In the genomic region with DNA sequence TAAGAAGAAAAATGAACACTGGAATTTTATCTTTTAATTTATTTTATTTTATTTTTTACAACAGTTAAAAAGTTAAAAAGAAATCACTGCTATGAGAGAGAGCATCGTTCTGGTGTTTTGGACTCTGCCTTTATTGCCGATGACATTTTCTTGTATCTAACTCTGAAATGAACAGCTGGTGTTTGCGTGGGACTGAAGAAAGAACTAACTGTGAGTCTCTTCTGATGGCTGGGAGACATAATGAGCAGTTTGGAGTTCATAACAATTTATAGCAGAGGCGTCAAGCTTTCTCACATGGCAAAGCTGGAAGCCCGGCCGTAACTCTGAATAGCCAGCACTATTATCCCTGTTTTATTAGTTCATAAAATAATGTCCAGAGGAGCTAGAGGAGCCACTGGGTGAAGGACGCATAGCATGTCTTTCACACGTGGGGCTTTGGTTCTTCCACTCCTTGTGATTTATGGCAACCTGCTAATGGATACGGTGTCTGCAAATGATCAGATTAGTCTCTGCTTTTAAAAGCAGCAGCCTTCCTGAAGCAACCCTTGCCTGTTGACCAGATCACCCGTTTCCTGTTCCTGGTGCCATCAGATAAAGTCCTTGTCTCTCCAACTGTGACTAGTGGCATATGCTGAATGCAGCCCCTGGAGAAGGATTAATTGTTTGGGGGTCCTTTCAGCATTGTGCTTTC, we compare ENCODE assay signal across 16 mouse cellular contexts. TPM values are rescaled to one million over a fixed set of nuclear protein-coding genes. Genes with fewer than 3 reads are reported as not detected.
DNase-seq lines count a peak whose midpoint lies in the region; TF ChIP-seq lines count a peak whose summit lies in the region.
"Had no signal": no experiment of that assay in that cellular context is flagged by ENCODE, and none has a peak within 500 bp of the region (broad histone marks: within the 10 kb centered on the region; RNA-seq: fewer than 3 reads in every experiment).

No protein-coding gene starts in this region.

- no peak overlapping the region for H3K27ac ChIP-seq in MEL (ENCODE audit: control insufficient read depth, low read depth, low read length)
- H3K27ac ChIP-seq: heart, adult 2 months had no signal

- no peaks in the 10 kb centered on the region for H3K79me2 ChIP-seq in MEL (ENCODE audit: control insufficient read depth, insufficient read depth, low read length, poor library complexity)

- H3K4me1 ChIP-seq in MEL (ENCODE audit: control insufficient read depth in 1 of 2, insufficient read depth in 2 of 2, low read length in 2 of 2), result peaks cover 5 to 13% of the 10 kb centered on the region in 2 experiments; a peak in 3 of 4 replicates

- no peak for TF ChIP-seq POLR2A in MEL (IDR thresholded peaks at IDR 0.05; ENCODE audit: control insufficient read depth in 1 of 2, insufficient read depth in 1 of 2, low read depth in 1 of 2, low read length in 2 of 2, poor library complexity in 1 of 2)

- TF ChIP-seq EP300 in MEL (IDR thresholded peaks at IDR 0.05; ENCODE audit: low read depth in 1 of 2, low read length in 2 of 2), result peak; percentile 60 to 66

- no peaks in the 10 kb centered on the region for H3K9me3 ChIP-seq in MEL (replicated peaks; ENCODE audit: insufficient read depth, low read length)

- TF ChIP-seq RAD21 in MEL (IDR thresholded peaks at IDR 0.05; ENCODE audit: low read depth, low read length), result no peak

- no peaks in the 10 kb centered on the region for H3K27me3 ChIP-seq in MEL (ENCODE audit: control insufficient read depth in 1 of 2, insufficient read depth in 2 of 2, low read length in 2 of 2)

- peaks cover 0 to 10% of the 10 kb centered on the region in 2 experiments; a peak in 2 of 4 replicates for H3K36me3 ChIP-seq in MEL (ENCODE audit: control insufficient read depth in 1 of 2, insufficient read depth in 2 of 2, low read length in 2 of 2)

- H3K9ac ChIP-seq in MEL (ENCODE audit: control insufficient read depth, low read depth, low read length, poor library complexity, severe bottlenecking), result no peak overlapping the region

- TF ChIP-seq CTCF in MEL (IDR thresholded peaks at IDR 0.05 in 2 of 3, conservative IDR thresholded peaks at IDR 0.05 in 1 of 3; ENCODE audit: control insufficient read depth in 1 of 3, insufficient read depth in 1 of 3, low read depth in 2 of 3, low read length in 3 of 3, poor library complexity in 1 of 3, severe bottlenecking in 1 of 3), result no peak

- no peak overlapping the region for H3K4me3 ChIP-seq in MEL (ENCODE audit: control insufficient read depth in 1 of 2, insufficient read depth in 1 of 2, low read depth in 2 of 2, low read length in 2 of 2)
- H3K4me3 ChIP-seq: heart, adult 2 months had no signal

- peak; percentile 2 for DNase-seq in adrenal gland, adult 8-10 months
- no peak for DNase-seq in adrenal gland, postnatal 25 days
- DNase-seq in layer of hippocampus, adult 18-20 months (ENCODE audit: low spot score in 2 of 2), result peak; percentile 39 to 84
- no peak for DNase-seq in layer of hippocampus, postnatal 25 days (ENCODE audit: extremely low spot score in 1 of 2, low spot score in 1 of 2)
- DNase-seq in MEL (ENCODE audit: low read depth, low spot score), result peak; percentile 60
- peak; percentile 78 for DNase-seq in layer of hippocampus, adult 9-11 months
- DNase-seq in Muller cell, postnatal 12 days (ENCODE audit: inconsistent ontology term), result no peak
- no peak for DNase-seq in urinary bladder, postnatal 4 days (ENCODE audit: low spot score in 2 of 2)
- DNase-seq: cerebellum, postnatal 36 days; heart, adult 2 months; heart, postnatal 14 days; kidney, adult 9 months; lung, adult 18-20 months; spleen, adult 18-20 months had no signal

TF ChIP-seq in MEL, 35 proteins besides CTCF, POLR2A, EP300 and RAD21:
- TF ChIP-seq MAZ (IDR thresholded peaks at IDR 0.05; ENCODE audit: low read depth, low read length) (no peak), BHLHE40 (IDR thresholded peaks at IDR 0.05; ENCODE audit: borderline replicate concordance, low read depth, low read length) (0 out of 2 replicates have a peak, but pooled peaks have one; percentile 36), ZC3H11A (IDR thresholded peaks at IDR 0.05; ENCODE audit: low read depth, low read length) (no peak), TAL1 (IDR thresholded peaks at IDR 0.05; ENCODE audit: low read length) (0 out of 2 replicates have a peak, but pooled peaks have one; percentile 15), ETS1 (IDR thresholded peaks at IDR 0.05; ENCODE audit: low read depth, low read length) (peak; percentile 28; the same call in 1 of the 2 replicates), GATA1 (IDR thresholded peaks at IDR 0.05; ENCODE audit: low read depth, low read length) (peak; percentile 82), UBTF (IDR thresholded peaks at IDR 0.05; ENCODE audit: borderline replicate concordance, insufficient read depth, low read depth, low read length) (no peak), ZMIZ1 (IDR thresholded peaks at IDR 0.05; ENCODE audit: low read depth, low read length) (no peak), MYB (IDR thresholded peaks at IDR 0.05; ENCODE audit: low read depth, low read length) (0 out of 2 replicates have a peak, but pooled peaks have one; percentile 51), RCOR1 (IDR thresholded peaks at IDR 0.05; ENCODE audit: low read depth, low read length) (peak; percentile 56; the same call in 1 of the 2 replicates), KAT2A (conservative IDR thresholded peaks at IDR 0.05; ENCODE audit: low read depth, low read length) (no peak), NRF1 (IDR thresholded peaks at IDR 0.05; ENCODE audit: insufficient read depth, low read depth, low read length, poor library complexity, severe bottlenecking) (no peak), TCF12 (IDR thresholded peaks at IDR 0.05; ENCODE audit: low read depth, low read length) (peak; percentile 59), POLR2AphosphoS5 (IDR thresholded peaks at IDR 0.05; ENCODE audit: borderline replicate concordance, low read depth, low read length) (no peak), MEF2A (IDR thresholded peaks at IDR 0.05; ENCODE audit: extremely low read depth, insufficient replicate concordance, low read depth, low read length, poor library complexity, severe bottlenecking) (no peak)

RNA-seq across cellular contexts. Expression of a gene that starts 26.4 kb away (rescaled TPM):
- 10 to 100 TPM in 2 of 4 experiments, 1 to 10 TPM in 2; 6.0 to 11.5 (median 9.1) TPM for total RNA-seq in adrenal gland, adult 8-10 months (2022)
- total RNA-seq in adrenal gland, postnatal 25 days (2021), result 4.8 and 8.1 TPM in 2 replicates
- total RNA-seq in layer of hippocampus, adult 18-20 months (2021), result 10 to 100 TPM; 11.5 to 12.0 TPM
- 10 to 100 TPM in 1 of 2 experiments, 1 to 10 TPM in 1; 9.8 to 10.1 TPM for total RNA-seq in layer of hippocampus, postnatal 25 days (2021)
- 0.04 TPM in 1 of 2 replicates, not detected in the other for total RNA-seq in MEL (2012; rRNA removed)
- polyA plus RNA-seq in MEL (2012; ENCODE audit: insufficient read depth in 1 of 2, insufficient read length in 2 of 2, low read depth in 1 of 2, low replicate concordance in 2 of 2, missing spikeins in 1 of 2), result not detected
- total RNA-seq: megakaryocyte progenitor cell, adult 5-6 weeks had no signal
- polyA plus RNA-seq: heart, adult 2 months; urinary bladder, adult 2 months had no signal

RNA-seq across cellular contexts. Expression of a gene that starts 33.9 kb away (rescaled TPM):
- total RNA-seq in adrenal gland, adult 8-10 months (2022), result 10 to 100 TPM; 16.5 to 20.3 (median 19.1) TPM
- 16.6 and 18.4 TPM in 2 replicates for total RNA-seq in adrenal gland, postnatal 25 days (2021)
- 10 to 100 TPM; 25.3 to 26.8 TPM for total RNA-seq in layer of hippocampus, adult 18-20 months (2021)
- total RNA-seq in layer of hippocampus, postnatal 25 days (2021), result 10 to 100 TPM; 21.1 to 22.2 TPM
- total RNA-seq in MEL (2012; rRNA removed), result 5.0 and 5.3 TPM in 2 replicates
- 10 to 100 TPM in 1 of 2 experiments, not detected in 1; 19.8 TPM for polyA plus RNA-seq in MEL (2012; ENCODE audit: insufficient read depth in 1 of 2, insufficient read length in 2 of 2, low read depth in 1 of 2, low replicate concordance in 2 of 2, missing spikeins in 1 of 2)

Comparison
In these comparisons a context has a peak if more than half of its experiments do, and no peak if none do; other contexts are left out.
1. DNase-seq: peak in adrenal gland, adult 8-10 months (single experiment), layer of hippocampus, adult 18-20 months (2 of 2), MEL (single experiment) and layer of hippocampus, adult 9-11 months (single experiment); none in adrenal gland, postnatal 25 days (single experiment), layer of hippocampus, postnatal 25 days (0 of 2), Muller cell, postnatal 12 days (single experiment) and urinary bladder, postnatal 4 days (0 of 2).